Mouse (Mus musculus): ENCODE measurements around the gene Ddc. TPM values are rescaled to one million over a fixed set of nuclear protein-coding genes. Genes with fewer than 3 reads are reported as not detected.

Gene Ddc
- total RNA-seq (2022), result 1 to 10 TPM in 2 of 4 experiments, under 1 TPM in 2; 0.66 to 1.2 (median 0.93) TPM

- DNase-seq (ENCODE audit: low spot score), result peak; percentile 17
Observed at GRCm38 (mm10) chr11:11897645-11898357, at the start of gene Ddc. Gene Ddc (minus strand): TSS chr11:11898144.

- DNase-seq (ENCODE audit: low spot score), result no peak
Observed at GRCm38 (mm10) chr11:11945766-11946165, 47.8 kb upstream of the Ddc start.

GRCm38 (mm10) chr11:11944814-11945213 lies 46.9 kb upstream of the Ddc start:
- DNase-seq (ENCODE audit: low spot score), result no peak

GRCm38 (mm10) chr11:11944082-11944349 lies 46.1 kb upstream of the Ddc start:
- DNase-seq (ENCODE audit: low spot score), result no peak

GRCm38 (mm10) chr11:11943240-11944081 lies 45.5 kb upstream of the Ddc start:
- DNase-seq (ENCODE audit: low spot score), result no peak

GRCm38 (mm10) chr11:11942320-11943217 lies 44.6 kb upstream of the Ddc start:
- no peak for DNase-seq (ENCODE audit: low spot score)

GRCm38 (mm10) chr11:11940833-11941681 lies 43.1 kb upstream of the Ddc start:
- DNase-seq (ENCODE audit: low spot score), result no peak

GRCm38 (mm10) chr11:11939611-11940010 lies 41.7 kb upstream of the Ddc start:
- peak; percentile 55 for DNase-seq (ENCODE audit: low spot score)

- no peak for DNase-seq (ENCODE audit: low spot score)
Observed at GRCm38 (mm10) chr11:11938591-11938990, 40.6 kb upstream of the Ddc start.

GRCm38 (mm10) chr11:11937340-11938030 lies 39.5 kb upstream of the Ddc start:
- DNase-seq (ENCODE audit: low spot score), result no peak

GRCm38 (mm10) chr11:11934808-11935207 lies 36.9 kb upstream of the Ddc start:
- DNase-seq (ENCODE audit: low spot score), result no peak

- DNase-seq (ENCODE audit: low spot score), result no peak
Observed at GRCm38 (mm10) chr11:11932102-11932789, 34.3 kb upstream of the Ddc start.

- DNase-seq (ENCODE audit: low spot score), result no peak
Observed at GRCm38 (mm10) chr11:11931688-11932087, 33.7 kb upstream of the Ddc start.

- no peak for DNase-seq (ENCODE audit: low spot score)
Observed at GRCm38 (mm10) chr11:11930527-11930926, 32.6 kb upstream of the Ddc start.

GRCm38 (mm10) chr11:11929059-11929458 lies 31.1 kb upstream of the Ddc start:
- DNase-seq (ENCODE audit: low spot score), result no peak

GRCm38 (mm10) chr11:11928586-11928985 lies 30.6 kb upstream of the Ddc start:
- DNase-seq (ENCODE audit: low spot score), result no peak

- DNase-seq (ENCODE audit: low spot score), result no peak
Observed at GRCm38 (mm10) chr11:11923900-11924299, 26.0 kb upstream of the Ddc start.

- no peak for DNase-seq (ENCODE audit: low spot score)
Observed at GRCm38 (mm10) chr11:11923345-11923744, 25.4 kb upstream of the Ddc start.

GRCm38 (mm10) chr11:11922106-11922505 lies 24.2 kb upstream of the Ddc start:
- no peak for DNase-seq (ENCODE audit: low spot score)
